Mouse (Mus musculus) spleen, adult 2 months (tissue): ENCODE results near the gene Acad10.

ENCODE experiments used
- CTCF ChIP-seq: fragments of 200-500 bp; IDR thresholded peaks from 2 replicates; pipeline ENCODE4 v1.5.1; 2011; ENCODE audit warnings: mild to moderate bottlenecking, inconsistent platforms; ENCODE audit not compliant: insufficient read depth, insufficient read length, insufficient replicate concordance; ENCODE audit errors: extremely low read depth
- POLR2A ChIP-seq: fragments of 200-500 bp; IDR thresholded peaks from 2 replicates; pipeline ENCODE4 v1.6.1; 2011; ENCODE audit warnings: low read depth, low read length, inconsistent platforms

GRCm38 (mm10) chr5:121576927-121577488 is 83.3 kb downstream of the Acad10 start:
- TF ChIP-seq CTCF: no peak
- TF ChIP-seq POLR2A: no peak
